Comparison of ENCODE assay signal across 23 mouse cellular contexts in genomic region chr7:27683218-27683617, GRCm38 (mm10). TPM values are rescaled to one million over a fixed set of nuclear protein-coding genes. Genes with fewer than 3 reads are reported as not detected.
DNase-seq lines count a peak whose midpoint lies in the region; ATAC-seq and TF ChIP-seq lines count a peak whose summit lies in the region.
"Had no signal": no experiment of that assay in that cellular context is flagged by ENCODE, and none has a peak within 500 bp of the region (broad histone marks: within the 10 kb centered on the region; RNA-seq: fewer than 3 reads in every experiment).

No protein-coding gene starts in this region.

- H3K9ac ChIP-seq in liver, embryonic 12.5 days: no peak overlapping the region
- H3K9ac ChIP-seq: forebrain, embryonic 12.5 days had no signal

- no peak for TF ChIP-seq CTCF in embryonic fibroblast, embryonic 13.5 days (IDR thresholded peaks at IDR 0.05; ENCODE audit: borderline replicate concordance, insufficient read depth, low read length)

- peak overlapping the region; percentile 89 for H3K27ac ChIP-seq in embryonic fibroblast, embryonic 13.5 days (ENCODE audit: insufficient read depth, low read length)
- no peak overlapping the region for H3K27ac ChIP-seq in liver, embryonic 12.5 days
- H3K27ac ChIP-seq: embryonic facial prominence, embryonic 10.5 days; embryonic facial prominence, embryonic 12.5 days; forebrain, embryonic 10.5 days; forebrain, embryonic 12.5 days had no signal

- H3K9me3 ChIP-seq in liver, embryonic 12.5 days (replicated peaks): no peaks in the 10 kb centered on the region
- H3K9me3 ChIP-seq: embryonic facial prominence, embryonic 10.5 days; embryonic facial prominence, embryonic 12.5 days; forebrain, embryonic 10.5 days; forebrain, embryonic 12.5 days had no signal

- no peak for TF ChIP-seq POLR2A in embryonic fibroblast, embryonic 13.5 days (IDR thresholded peaks at IDR 0.05; ENCODE audit: low read depth, low read length)

- no peak for ATAC-seq in granulocyte monocyte progenitor cell, adult 5-6 weeks (replicated peaks; ENCODE audit: poor library complexity, severe bottlenecking)
- no peak for ATAC-seq in liver, embryonic 12.5 days
- ATAC-seq: forebrain, embryonic 14.5 days; forebrain, embryonic 16.5 days; Patski had no signal

- WGBS in liver, embryonic 12.5 days (ENCODE audit: insufficient replicate concordance): 28% methylated on average over 2 of the region's 2 CpGs

- no peak overlapping the region for H3K4me2 ChIP-seq in liver, embryonic 12.5 days
- H3K4me2 ChIP-seq: embryonic facial prominence, embryonic 12.5 days; forebrain, embryonic 12.5 days had no signal

- no peaks in the 10 kb centered on the region for H3K36me3 ChIP-seq in liver, embryonic 12.5 days
- H3K36me3 ChIP-seq: embryonic facial prominence, embryonic 10.5 days; embryonic facial prominence, embryonic 12.5 days; forebrain, embryonic 10.5 days; forebrain, embryonic 12.5 days had no signal

- peaks cover 18% of the 10 kb centered on the region for H3K27me3 ChIP-seq in liver, embryonic 12.5 days (replicated peaks)
- H3K27me3 ChIP-seq: embryonic facial prominence, embryonic 12.5 days; forebrain, embryonic 12.5 days; Patski had no signal

- peak; percentile 4 for DNase-seq in cerebellum, adult 9-10 months
- DNase-seq in cerebellum, adult 11-12 months: no peak
- peak; percentile 39 for DNase-seq in 3T3-L1 (ENCODE audit: low read depth, low spot score)
- peak; percentile 37 for DNase-seq in R1 (ENCODE audit: low read depth, low spot score)
- no peak for DNase-seq in heart, adult 18-20 months
- DNase-seq: adrenal gland, adult 2 months; adrenal gland, postnatal 10 days; adrenal gland, postnatal 25 days; cerebellum, adult 18-20 months; cerebellum, adult 8-10 months; cerebellum, postnatal 10 days; cerebellum, postnatal 25 days had no signal

- peaks cover 10% of the 10 kb centered on the region; the same call in 1 of the 2 replicates for H3K4me1 ChIP-seq in embryonic fibroblast, embryonic 13.5 days (ENCODE audit: control insufficient read depth, insufficient read depth, low read length)
- H3K4me1 ChIP-seq in liver, embryonic 12.5 days: peaks cover 3% of the 10 kb centered on the region

- H3K4me3 ChIP-seq in embryonic fibroblast, embryonic 13.5 days (ENCODE audit: insufficient read depth, low read length): no peak overlapping the region
- H3K4me3 ChIP-seq in liver, embryonic 12.5 days: no peak overlapping the region
- H3K4me3 ChIP-seq: embryonic facial prominence, embryonic 10.5 days; embryonic facial prominence, embryonic 12.5 days; erythroblast, embryonic 14.5 days; forebrain, embryonic 10.5 days; forebrain, embryonic 12.5 days had no signal

RNA-seq across cellular contexts. Expression of gene Zfp607b, which starts 5.9 kb away (rescaled TPM):
- polyA plus RNA-seq in embryonic fibroblast, embryonic 13.5 days (2011; ENCODE audit: insufficient read length, low read depth, missing spikeins): 1.7 and 2.2 TPM in 2 replicates
- under 1 TPM; 0.69 to 0.85 TPM for total RNA-seq in heart, adult 18-20 months (2021)
- total RNA-seq in granulocyte monocyte progenitor cell, adult 5-6 weeks (2014; fragmentation: Nextera tagmentation): 0.66 and 1.7 TPM in 2 replicates
- total RNA-seq in granulocyte monocyte progenitor cell, adult 5-6 weeks (2017): 0.69 and 7.9 TPM in 2 replicates
- polyA plus RNA-seq in liver, embryonic 12.5 days (2016; fragmentation: Nextera tagmentation; extraction: Ambion mirVana): 0.64 and 0.79 TPM in 2 replicates
- polyA plus RNA-seq: erythroblast, embryonic 14.5 days had no signal

RNA-seq across cellular contexts. Expression of gene Map3k10, which starts 8.8 kb away (rescaled TPM):
- 26.2 and 28.1 TPM in 2 replicates for polyA plus RNA-seq in embryonic fibroblast, embryonic 13.5 days (2011; ENCODE audit: insufficient read length, low read depth, missing spikeins)
- 10 to 100 TPM; 19.1 to 21.7 TPM for total RNA-seq in heart, adult 18-20 months (2021)
- 3.2 and 3.5 TPM in 2 replicates for total RNA-seq in granulocyte monocyte progenitor cell, adult 5-6 weeks (2014; fragmentation: Nextera tagmentation)
- 4.9 and 5.0 TPM in 2 replicates for total RNA-seq in granulocyte monocyte progenitor cell, adult 5-6 weeks (2017)
- 5.7 and 6.7 TPM in 2 replicates for polyA plus RNA-seq in liver, embryonic 12.5 days (2016; fragmentation: Nextera tagmentation; extraction: Ambion mirVana)

RNA-seq across cellular contexts. Expression of gene Ttc9b, which starts 29.5 kb away (rescaled TPM):
- not detected in 2 replicates for polyA plus RNA-seq in embryonic fibroblast, embryonic 13.5 days (2011; ENCODE audit: insufficient read length, low read depth, missing spikeins)
- not detected for total RNA-seq in heart, adult 18-20 months (2021)
- total RNA-seq in granulocyte monocyte progenitor cell, adult 5-6 weeks (2014; fragmentation: Nextera tagmentation): not detected in 2 replicates
- not detected in 2 replicates for total RNA-seq in granulocyte monocyte progenitor cell, adult 5-6 weeks (2017)
- polyA plus RNA-seq in liver, embryonic 12.5 days (2016; fragmentation: Nextera tagmentation; extraction: Ambion mirVana): not detected in 2 replicates
- total RNA-seq: adrenal gland, adult 2 months; adrenal gland, postnatal 25 days had no signal
- polyA plus RNA-seq: erythroblast, embryonic 14.5 days had no signal

RNA-seq across cellular contexts. Expression of gene Zfp60, which starts 48.0 kb away (rescaled TPM):
- 18.1 and 23.5 TPM in 2 replicates for polyA plus RNA-seq in embryonic fibroblast, embryonic 13.5 days (2011; ENCODE audit: insufficient read length, low read depth, missing spikeins)
- total RNA-seq in heart, adult 18-20 months (2021): 1 to 10 TPM; 9.0 to 9.1 TPM
- 11.7 and 20.6 TPM in 2 replicates for total RNA-seq in granulocyte monocyte progenitor cell, adult 5-6 weeks (2014; fragmentation: Nextera tagmentation)
- total RNA-seq in granulocyte monocyte progenitor cell, adult 5-6 weeks (2017): 7.0 and 8.9 TPM in 2 replicates
- polyA plus RNA-seq in liver, embryonic 12.5 days (2016; fragmentation: Nextera tagmentation; extraction: Ambion mirVana): 8.0 and 9.2 TPM in 2 replicates

Comparison
In these comparisons a context has a peak if more than half of its experiments do, and no peak if none do; other contexts are left out.
1. DNase-seq: peak in cerebellum, adult 9-10 months (single experiment), 3T3-L1 (single experiment) and R1 (single experiment); none in cerebellum, adult 11-12 months (single experiment) and heart, adult 18-20 months (0 of 2).